18 mouse cellular contexts compared by ENCODE assay signal in the genomic region with DNA sequence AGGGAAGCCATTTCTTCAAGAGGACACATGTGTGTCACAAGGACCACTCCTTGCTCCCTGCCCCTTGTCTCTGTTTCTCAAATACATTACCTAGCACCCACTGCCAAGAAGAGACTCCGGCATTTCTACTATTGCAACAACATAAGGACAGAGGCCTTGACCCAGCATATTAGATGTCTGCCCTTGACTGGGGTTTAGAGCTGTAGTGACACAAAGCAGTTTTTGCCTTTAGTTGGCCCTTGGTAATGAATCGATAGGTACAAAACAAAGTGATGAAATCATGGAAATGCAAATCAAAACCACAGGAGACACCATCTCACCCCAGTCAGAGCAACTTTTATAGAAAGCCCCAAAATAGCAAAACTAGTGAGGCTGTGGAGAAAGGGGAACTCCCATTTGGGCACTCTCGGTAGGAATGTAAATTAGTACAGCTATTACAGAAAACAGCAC. TPM values are rescaled to one million over a fixed set of nuclear protein-coding genes. Genes with fewer than 3 reads are reported as not detected.
DNase-seq lines count a peak whose midpoint lies in the region; ATAC-seq and TF ChIP-seq lines count a peak whose summit lies in the region.
"Had no signal": no experiment of that assay in that cellular context is flagged by ENCODE, and none has a peak within 500 bp of the region (broad histone marks: within the 10 kb centered on the region; RNA-seq: fewer than 3 reads in every experiment).

No protein-coding gene starts in this region.

- H3K9ac ChIP-seq in liver, adult 2 months (ENCODE audit: low read depth, low read length) = no peak overlapping the region
- no peak overlapping the region for H3K9ac ChIP-seq in liver, embryonic 12.5 days
- H3K9ac ChIP-seq in midbrain, embryonic 14.5 days (replicated peaks; ENCODE audit: low read length) = no peak overlapping the region
- H3K9ac ChIP-seq: forebrain, embryonic 15.5 days; liver, embryonic 14.5 days had no signal

- no peaks in the 10 kb centered on the region for H3K79me2 ChIP-seq in liver, adult 2 months (ENCODE audit: control insufficient read depth, insufficient read depth, low read length)

- peaks cover 20% of the 10 kb centered on the region for H3K4me1 ChIP-seq in liver, adult 2 months (ENCODE audit: control insufficient read depth, insufficient read depth, low read length)
- H3K4me1 ChIP-seq in liver, embryonic 12.5 days = no peaks in the 10 kb centered on the region
- H3K4me1 ChIP-seq in bone marrow macrophage, adult 2 months (ENCODE audit: control insufficient read depth, insufficient read depth, low read length) = peaks cover 38% of the 10 kb centered on the region
- H3K4me1 ChIP-seq in midbrain, embryonic 14.5 days (ENCODE audit: control insufficient read depth, insufficient read depth, low read length) = no peaks in the 10 kb centered on the region
- H3K4me1 ChIP-seq: forebrain, embryonic 15.5 days had no signal

- no peaks in the 10 kb centered on the region for H3K9me3 ChIP-seq in liver, embryonic 12.5 days (replicated peaks)
- H3K9me3 ChIP-seq in midbrain, embryonic 14.5 days (ENCODE audit: control insufficient read depth, low read length) = peaks cover 7% of the 10 kb centered on the region; the same call in 1 of the 2 replicates
- H3K9me3 ChIP-seq: forebrain, embryonic 15.5 days had no signal

- H3K4me2 ChIP-seq in liver, embryonic 12.5 days = no peak overlapping the region
- H3K4me2 ChIP-seq in midbrain, embryonic 14.5 days (ENCODE audit: low read length) = no peak overlapping the region
- H3K4me2 ChIP-seq: forebrain, embryonic 15.5 days had no signal

- H3K27ac ChIP-seq in liver, adult 2 months (replicated peaks; ENCODE audit: insufficient read depth, low read depth, low read length) = peak overlapping the region; percentile 37; the same call in 1 of the 2 replicates
- H3K27ac ChIP-seq in liver, embryonic 12.5 days = no peak overlapping the region
- peak overlapping the region; percentile 81 for H3K27ac ChIP-seq in bone marrow macrophage, adult 2 months (ENCODE audit: insufficient read depth, low read depth, low read length)
- H3K27ac ChIP-seq in midbrain, embryonic 14.5 days (replicated peaks; ENCODE audit: low read depth, low read length) = no peak overlapping the region
- H3K27ac ChIP-seq: forebrain, embryonic 15.5 days; heart, adult 2 months; hindbrain, postnatal 0 days; liver, embryonic 14.5 days had no signal

- ATAC-seq in liver, embryonic 12.5 days = no peak
- ATAC-seq in megakaryocyte progenitor cell, adult 5-6 weeks (replicated peaks; ENCODE audit: poor library complexity) = peak; percentile 47
- ATAC-seq in midbrain, embryonic 14.5 days (ENCODE audit: low FRiP score, low TSS enrichment) = no peak
- ATAC-seq: forebrain, embryonic 15.5 days; hindbrain, postnatal 0 days had no signal

- no peaks in the 10 kb centered on the region for H3K36me3 ChIP-seq in liver, adult 2 months (ENCODE audit: control insufficient read depth, insufficient read depth, low read length)
- H3K36me3 ChIP-seq in liver, embryonic 12.5 days = no peaks in the 10 kb centered on the region
- H3K36me3 ChIP-seq in midbrain, embryonic 14.5 days (ENCODE audit: control insufficient read depth, insufficient read depth, low read length) = no peaks in the 10 kb centered on the region
- H3K36me3 ChIP-seq: forebrain, embryonic 15.5 days had no signal

- no peaks in the 10 kb centered on the region for H3K27me3 ChIP-seq in liver, adult 2 months (ENCODE audit: control insufficient read depth, insufficient read depth, low read length)
- peaks cover 12% of the 10 kb centered on the region for H3K27me3 ChIP-seq in liver, embryonic 12.5 days (replicated peaks)
- H3K27me3 ChIP-seq in midbrain, embryonic 14.5 days (ENCODE audit: control insufficient read depth, insufficient read depth, low read length) = no peaks in the 10 kb centered on the region

- H3K4me3 ChIP-seq in liver, adult 2 months (ENCODE audit: insufficient read depth, low read depth, low read length) = no peak overlapping the region
- no peak overlapping the region for H3K4me3 ChIP-seq in liver, embryonic 12.5 days
- H3K4me3 ChIP-seq in bone marrow macrophage, adult 2 months (ENCODE audit: insufficient read depth, low read length) = no peak overlapping the region; the same call in 1 of the 2 replicates
- no peak overlapping the region for H3K4me3 ChIP-seq in midbrain, embryonic 14.5 days (replicated peaks; ENCODE audit: low read depth, low read length)
- H3K4me3 ChIP-seq: forebrain, embryonic 15.5 days; heart, adult 2 months; megakaryocyte, embryonic 14.5 days had no signal

- TF ChIP-seq POLR2A in liver, adult 2 months (IDR thresholded peaks at IDR 0.05; ENCODE audit: extremely low read depth, insufficient read depth, low read length) = no peak
- TF ChIP-seq POLR2A in bone marrow macrophage, adult 2 months (IDR thresholded peaks at IDR 0.05; ENCODE audit: borderline replicate concordance, low read depth, low read length) = no peak

- 25% methylated on average over 3 of the region's 3 CpGs for WGBS in liver, adult 2 months
- WGBS in liver, embryonic 12.5 days (ENCODE audit: insufficient replicate concordance) = 41% methylated on average over 3 of the region's 3 CpGs
- 84% methylated on average over 3 of the region's 3 CpGs for WGBS in midbrain, embryonic 14.5 days

- TF ChIP-seq CTCF in liver, adult 2 months (IDR thresholded peaks at IDR 0.05; ENCODE audit: low read depth, low read length) = no peak
- TF ChIP-seq CTCF in bone marrow macrophage, adult 2 months (IDR thresholded peaks at IDR 0.05; ENCODE audit: low read depth, low read length) = no peak

- peak; percentile 94 for DNase-seq in liver, adult 2 months (ENCODE audit: extremely low read depth, low read depth, low spot score)
- peak; percentile 69 to 76 for DNase-seq in B cell, adult 2 months
- DNase-seq in midbrain, embryonic 14.5 days = no peak
- DNase-seq in T-cell, adult 2 months (ENCODE audit: low spot score) = no peak
- DNase-seq in urinary bladder, adult 2 months (ENCODE audit: low spot score) = no peak
- DNase-seq: cerebellum, adult 9-11 months; heart, adult 2 months; kidney, adult 9 months; left cerebral cortex, postnatal 4 days had no signal

RNA-seq across cellular contexts. Expression of a gene that starts 9.6 kb away (rescaled TPM):
- 1,058 and 3,004 TPM in 2 replicates for total RNA-seq in liver, adult 2 months (2014; rRNA removed)
- polyA plus RNA-seq in liver, adult 2 months (2012; rRNA removed) = 2,463 and 2,494 TPM in 2 replicates
- 3.3 and 4.1 TPM in 2 replicates for polyA plus RNA-seq in liver, embryonic 12.5 days (2016; fragmentation: Nextera tagmentation; extraction: Ambion mirVana)
- not detected in 2 replicates for polyA plus RNA-seq in bone marrow macrophage, adult 2 months (2012; ENCODE audit: insufficient read depth, insufficient read length, missing spikeins)
- 110 and 215 TPM in 2 replicates for total RNA-seq in megakaryocyte progenitor cell, adult 5-6 weeks (2015)
- total RNA-seq in megakaryocyte progenitor cell, adult 5-6 weeks (2017) = 88.5 and 189 TPM in 2 replicates
- not detected in 2 replicates for polyA plus RNA-seq in midbrain, embryonic 14.5 days (2014; fragmentation: Nextera tagmentation; extraction: Ambion mirVana)
- polyA plus RNA-seq in urinary bladder, adult 2 months (2012; rRNA removed) = 1.4 and 1.6 TPM in 2 replicates
- total RNA-seq: heart, adult 2 months; hindbrain, postnatal 0 days; left cerebral cortex, postnatal 4 days had no signal
- polyA plus RNA-seq: forebrain, embryonic 15.5 days had no signal

RNA-seq across cellular contexts. Expression of a gene that starts 16.4 kb away (rescaled TPM):
- 6.5 and 8.9 TPM in 2 replicates for total RNA-seq in liver, adult 2 months (2014; rRNA removed)
- polyA plus RNA-seq in liver, adult 2 months (2012; rRNA removed) = 9.7 and 9.8 TPM in 2 replicates
- 9.7 and 10.4 TPM in 2 replicates for polyA plus RNA-seq in liver, embryonic 12.5 days (2016; fragmentation: Nextera tagmentation; extraction: Ambion mirVana)
- polyA plus RNA-seq in bone marrow macrophage, adult 2 months (2012; ENCODE audit: insufficient read depth, insufficient read length, missing spikeins) = 13.1 and 17.5 TPM in 2 replicates
- total RNA-seq in megakaryocyte progenitor cell, adult 5-6 weeks (2015) = 15.6 and 17.5 TPM in 2 replicates
- 13.7 and 16.2 TPM in 2 replicates for total RNA-seq in megakaryocyte progenitor cell, adult 5-6 weeks (2017)
- polyA plus RNA-seq in midbrain, embryonic 14.5 days (2014; fragmentation: Nextera tagmentation; extraction: Ambion mirVana) = 36.6 and 37.2 TPM in 2 replicates
- polyA plus RNA-seq in urinary bladder, adult 2 months (2012; rRNA removed) = 12.5 and 13.1 TPM in 2 replicates

RNA-seq across cellular contexts. Expression of a gene that starts 28.3 kb away (rescaled TPM):
- not detected in 2 replicates for total RNA-seq in liver, adult 2 months (2014; rRNA removed)
- polyA plus RNA-seq in liver, adult 2 months (2012; rRNA removed) = not detected in 2 replicates
- polyA plus RNA-seq in liver, embryonic 12.5 days (2016; fragmentation: Nextera tagmentation; extraction: Ambion mirVana) = not detected in 2 replicates
- 1.9 and 2.4 TPM in 2 replicates for polyA plus RNA-seq in bone marrow macrophage, adult 2 months (2012; ENCODE audit: insufficient read depth, insufficient read length, missing spikeins)
- not detected in 2 replicates for total RNA-seq in megakaryocyte progenitor cell, adult 5-6 weeks (2015)
- total RNA-seq in megakaryocyte progenitor cell, adult 5-6 weeks (2017) = not detected in 2 replicates
- not detected in 2 replicates for polyA plus RNA-seq in midbrain, embryonic 14.5 days (2014; fragmentation: Nextera tagmentation; extraction: Ambion mirVana)
- 0.15 TPM in 1 of 2 replicates, not detected in the other for polyA plus RNA-seq in urinary bladder, adult 2 months (2012; rRNA removed)
- total RNA-seq: gastrocnemius, adult 18-20 months; heart, adult 2 months; left cerebral cortex, postnatal 4 days had no signal
- polyA plus RNA-seq: forebrain, embryonic 15.5 days; heart, adult 2 months; hindbrain, postnatal 0 days; large intestine, adult 2 months; liver, embryonic 14.5 days had no signal

RNA-seq across cellular contexts. Expression of a gene that starts 33.3 kb away (rescaled TPM):
- total RNA-seq in liver, adult 2 months (2014; rRNA removed) = 40.9 and 46.0 TPM in 2 replicates
- 8.0 and 19.9 TPM in 2 replicates for polyA plus RNA-seq in liver, adult 2 months (2012; rRNA removed)
- 4.5 and 6.1 TPM in 2 replicates for polyA plus RNA-seq in liver, embryonic 12.5 days (2016; fragmentation: Nextera tagmentation; extraction: Ambion mirVana)
- 530 and 532 TPM in 2 replicates for polyA plus RNA-seq in bone marrow macrophage, adult 2 months (2012; ENCODE audit: insufficient read depth, insufficient read length, missing spikeins)
- 3.0 and 6.0 TPM in 2 replicates for total RNA-seq in megakaryocyte progenitor cell, adult 5-6 weeks (2015)
- total RNA-seq in megakaryocyte progenitor cell, adult 5-6 weeks (2017) = 1.7 TPM in 1 of 2 replicates, not detected in the other
- polyA plus RNA-seq in midbrain, embryonic 14.5 days (2014; fragmentation: Nextera tagmentation; extraction: Ambion mirVana) = 1.5 TPM in 1 of 2 replicates, not detected in the other
- polyA plus RNA-seq in urinary bladder, adult 2 months (2012; rRNA removed) = 31.2 and 38.7 TPM in 2 replicates
- total RNA-seq: hindbrain, postnatal 0 days; left cerebral cortex, postnatal 4 days had no signal
- polyA plus RNA-seq: forebrain, embryonic 15.5 days had no signal

Comparison
In these comparisons a context has a peak if more than half of its experiments do, and no peak if none do; other contexts are left out.
1. H3K27ac ChIP-seq: peak in liver, adult 2 months (single experiment) and bone marrow macrophage, adult 2 months (single experiment); none in liver, embryonic 12.5 days (single experiment) and midbrain, embryonic 14.5 days (single experiment).
2. RNA of a gene that starts 9.6 kb away (polyA plus RNA-seq): 2,463 to 2,494 TPM in liver, adult 2 months; 3.3 to 4.1 TPM in liver, embryonic 12.5 days, 1.4 to 1.6 TPM in urinary bladder, adult 2 months, not detected in midbrain, embryonic 14.5 days and not detected in bone marrow macrophage, adult 2 months; every median in the first group is over 100 times any median in the second.
3. DNase-seq: peak in liver, adult 2 months (single experiment) and B cell, adult 2 months (2 of 2); none in midbrain, embryonic 14.5 days (single experiment), T-cell, adult 2 months (single experiment) and urinary bladder, adult 2 months (single experiment).